Mouse (Mus musculus) intestine, embryonic 16.5 days (tissue): ENCODE results near the gene Kdm2b. TPM values are rescaled to one million over a fixed set of nuclear protein-coding genes. Genes with fewer than 3 reads are reported as not detected.
"Not testable (repeated sequence)": the region's sequence is repeated elsewhere in the genome, so short reads cannot be mapped to it uniquely, and the experiment has no call there.

Experiments
- ATAC-seq: fragments of 200-750 bp; cut with Nextera tagmentation; 2 replicates; pipeline ENCODE4 v1.8.0; 2017; ENCODE audit warnings: moderate TSS enrichment, moderate library complexity
- H3K27ac ChIP-seq: fragments of 300-500 bp; sonication (generic); 2 replicates; pipeline ENCODE4 v1.5.1; 2014; ENCODE audit warnings: mild to moderate bottlenecking, low read length
- H3K27me3 ChIP-seq: fragments of 300-500 bp; sonication (generic); replicated peaks from 2 replicates; pipeline ENCODE4 v1.6.1; 2014; ENCODE audit warnings: low read length, control low read depth, mixed read lengths; ENCODE audit not compliant: control insufficient read depth, insufficient read depth
- H3K36me3 ChIP-seq: fragments of 300-500 bp; sonication (generic); 2 replicates; pipeline ENCODE4 v1.6.1; 2014; ENCODE audit warnings: low read length, control low read depth; ENCODE audit not compliant: control insufficient read depth, insufficient read depth
- H3K4me1 ChIP-seq: fragments of 300-500 bp; sonication (generic); 2 replicates; pipeline ENCODE4 v1.6.1; 2014; ENCODE audit warnings: low read length, control low read depth, mixed read lengths; ENCODE audit not compliant: control insufficient read depth, insufficient read depth
- H3K4me2 ChIP-seq: fragments of 300-500 bp; sonication (generic); 2 replicates; pipeline ENCODE4 v1.6.1; 2014; ENCODE audit warnings: low read depth, low read length, control low read depth
- H3K4me3 ChIP-seq: fragments of 300-500 bp; sonication (generic); 2 replicates; pipeline ENCODE4 v1.5.1; 2014; ENCODE audit warnings: mild to moderate bottlenecking, low read length
- H3K9ac ChIP-seq: fragments of 300-500 bp; sonication (generic); 2 replicates; pipeline ENCODE4 v1.6.1; 2014; ENCODE audit warnings: low read depth, low read length
- H3K9me3 ChIP-seq: fragments of 300-500 bp; sonication (generic); 2 replicates; pipeline ENCODE4 v1.6.1; 2016; ENCODE audit warnings: low read length, control low read depth; ENCODE audit not compliant: control insufficient read depth
- whole genome bisulfite sequencing: fragments of 180-500 bp; shearing (Covaris S2); extraction: QIAGEN DNeasy Blood & Tissue Kit; methylation state at CpG from one replicate; pipeline ENCODE4 v1.1.7; 2014; 5-methylcytosine and 5-hydroxymethylcytosine counted together
- polyA plus RNA-seq: library from polyadenylated mRNA; unstranded; fragments of >200 nt; fragmentation: Nextera tagmentation; extraction: Ambion mirVana; gene quantifications from 2 replicates; pipeline ENCODE4 v1.2.1, GENCODE M21; 2015

Gene Kdm2b
- polyA plus RNA-seq, 1 experiment from 2014 or later: 22.4 TPM

- H3K4me3 ChIP-seq: peak overlapping the region; percentile 76
- H3K4me1 ChIP-seq: peaks cover 22% of the 10 kb centered on the region
- no peaks in the 10 kb centered on the region for H3K36me3 ChIP-seq
- no peaks in the 10 kb centered on the region for H3K27me3 ChIP-seq
- H3K9ac ChIP-seq: peak overlapping the region; percentile 75
- ATAC-seq: peak; percentile 21; the same call in 1 of the 2 replicates
- peak overlapping the region; percentile 97 for H3K4me2 ChIP-seq
- H3K27ac ChIP-seq: 0 out of 2 replicates have a peak overlapping the region, but pooled peaks have one; percentile 64
- no peaks in the 10 kb centered on the region for H3K9me3 ChIP-seq
- 10% methylated on average over 39 of the region's 39 CpGs for WGBS
Measured at GRCm38 (mm10) chr5:122987211-122988020, 2.2 kb downstream of the Kdm2b start.

GRCm38 (mm10) chr5:122986091-122986493 is 3.5 kb downstream of the Kdm2b start:
- 60% methylated on average over 8 of the region's 8 CpGs for WGBS
- no peak overlapping the region for H3K4me2 ChIP-seq
- no peak overlapping the region for H3K27ac ChIP-seq
- H3K9me3 ChIP-seq: no peaks in the 10 kb centered on the region
- H3K36me3 ChIP-seq: no peaks in the 10 kb centered on the region
- H3K4me1 ChIP-seq: peaks cover 22% of the 10 kb centered on the region
- H3K27me3 ChIP-seq: no peaks in the 10 kb centered on the region
- no peak overlapping the region for H3K9ac ChIP-seq
- no peak overlapping the region for H3K4me3 ChIP-seq
- ATAC-seq: no peak

DNA sequence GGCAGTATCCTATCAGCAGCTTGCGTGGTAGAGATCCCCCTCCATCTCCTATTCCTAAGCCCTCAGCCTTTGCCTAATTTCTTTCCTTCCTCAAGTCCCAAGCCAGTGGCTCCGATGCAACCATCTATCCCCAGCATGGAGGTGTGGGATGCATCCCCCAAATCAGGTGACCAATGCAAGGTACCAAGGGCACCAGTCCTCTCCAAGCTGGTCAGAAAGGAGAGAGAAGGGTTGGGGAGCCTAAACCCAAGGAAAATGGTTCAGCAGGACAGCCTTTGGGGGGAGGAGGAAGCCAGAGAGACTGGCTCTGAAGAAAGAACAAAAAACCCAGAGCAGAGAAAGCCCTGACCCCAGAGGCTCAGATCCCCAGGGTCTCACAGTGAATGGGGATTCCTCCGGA is 4.3 kb downstream of the Kdm2b start:
- Histone ChIP-seq H3K9ac (no peak overlapping the region), H3K27ac (no peak overlapping the region), H3K4me3 (no peak overlapping the region)

GRCm38 (mm10) chr5:122984483-122984882 is 5.1 kb downstream of the Kdm2b start:
- ATAC-seq: no peak
- no peaks in the 10 kb centered on the region for H3K9me3 ChIP-seq

More for the DNA sequence above, 4.3 kb downstream of the Kdm2b start:
- WGBS: 87% methylated on average over 3 of the region's 3 CpGs
- peaks cover 16% of the 10 kb centered on the region for H3K4me1 ChIP-seq
- no peaks in the 10 kb centered on the region; the same call in 1 of the 2 replicates for H3K36me3 ChIP-seq
- no peak for ATAC-seq
- H3K27me3 ChIP-seq: no peaks in the 10 kb centered on the region
- no peak overlapping the region for H3K4me2 ChIP-seq
- H3K9me3 ChIP-seq: no peaks in the 10 kb centered on the region

DNA sequence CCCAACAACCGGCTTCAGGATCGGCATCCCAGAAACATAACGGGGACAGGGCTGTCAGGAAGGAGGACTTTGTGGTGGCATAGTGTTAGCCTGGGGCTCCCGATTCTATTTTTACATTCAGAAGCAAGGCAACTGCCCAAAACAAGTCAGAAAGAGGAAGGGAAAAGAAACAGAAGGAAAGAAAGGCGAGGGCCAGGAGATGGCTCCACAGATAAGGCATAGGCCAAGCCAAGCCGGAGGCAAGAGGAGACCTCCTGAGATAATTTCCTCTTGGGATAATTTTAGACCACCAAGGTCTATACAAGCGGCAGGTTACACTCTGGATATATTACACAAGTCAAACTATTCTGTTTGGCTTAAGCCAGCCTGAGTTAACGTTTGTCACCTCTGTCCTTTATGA is 10.7 kb downstream of the Kdm2b start:
- Histone ChIP-seq H3K27me3 (no peaks in the 10 kb centered on the region), H3K4me1 (no peaks in the 10 kb centered on the region), H3K9ac (no peak overlapping the region), H3K9me3 (no peaks in the 10 kb centered on the region), H3K4me3 (no peak overlapping the region), H3K27ac (no peak overlapping the region), H3K36me3 (no peaks in the 10 kb centered on the region; the same call in 1 of the 2 replicates), H3K4me2 (no peak overlapping the region)
- ATAC-seq: no peak
- 75% methylated on average over 8 of the region's 8 CpGs for WGBS

More at GRCm38 (mm10) chr5:122984483-122984882, 5.1 kb downstream of the Kdm2b start:
- no peaks in the 10 kb centered on the region; the same call in 1 of the 2 replicates for H3K36me3 ChIP-seq
- no peak overlapping the region for H3K27ac ChIP-seq
- no peak overlapping the region for H3K9ac ChIP-seq
- H3K27me3 ChIP-seq: no peaks in the 10 kb centered on the region
- peaks cover 11% of the 10 kb centered on the region for H3K4me1 ChIP-seq
- no peak overlapping the region for H3K4me3 ChIP-seq
- WGBS: 91% methylated on average over 5 of the region's 5 CpGs
- no peak overlapping the region for H3K4me2 ChIP-seq

GRCm38 (mm10) chr5:122974701-122975100 is 14.9 kb downstream of the Kdm2b start:
- not testable (repeated sequence) for H3K36me3 ChIP-seq, ATAC-seq, H3K27ac ChIP-seq, H3K9me3 ChIP-seq, H3K4me1 ChIP-seq, H3K4me3 ChIP-seq, H3K27me3 ChIP-seq, H3K4me2 ChIP-seq, H3K9ac ChIP-seq
- WGBS: 94% methylated on average over 4 of the region's 4 CpGs

- Histone ChIP-seq H3K27ac (no peak overlapping the region), H3K27me3 (no peaks in the 10 kb centered on the region), H3K9me3 (no peaks in the 10 kb centered on the region), H3K4me2 (no peak overlapping the region), H3K4me1 (no peaks in the 10 kb centered on the region), H3K9ac (no peak overlapping the region), H3K36me3 (no peaks in the 10 kb centered on the region), H3K4me3 (no peak overlapping the region)
- no peak for ATAC-seq
- WGBS: 80% methylated on average over 9 of the region's 9 CpGs
Measured at GRCm38 (mm10) chr5:122972116-122972515, 17.5 kb downstream of the Kdm2b start.

DNA sequence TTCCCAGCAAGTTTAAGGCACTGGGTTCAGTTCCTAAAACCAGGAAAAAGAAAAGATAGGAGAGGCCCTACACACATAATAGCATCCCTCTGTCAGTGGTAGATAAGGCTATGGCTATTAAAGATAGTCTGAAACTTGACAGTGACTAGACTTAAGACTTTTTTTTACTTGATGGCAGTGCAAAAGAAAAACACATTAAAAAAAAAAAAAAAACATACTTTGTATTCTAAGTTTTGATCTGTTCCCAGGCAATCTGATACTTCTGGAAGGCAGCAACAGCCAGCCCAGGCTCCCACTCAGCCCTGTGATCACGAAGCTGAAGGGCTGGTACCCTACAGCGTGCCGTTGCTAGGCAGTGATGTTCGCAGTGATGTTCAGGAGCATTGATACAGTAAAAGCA is 18.2 kb downstream of the Kdm2b start:
- Histone ChIP-seq H3K27ac (no peak overlapping the region), H3K36me3 (no peaks in the 10 kb centered on the region), H3K4me3 (no peak overlapping the region), H3K9ac (no peak overlapping the region), H3K9me3 (no peaks in the 10 kb centered on the region), H3K27me3 (no peaks in the 10 kb centered on the region), H3K4me2 (no peak overlapping the region), H3K4me1 (no peaks in the 10 kb centered on the region)
- no peak for ATAC-seq
- 91% methylated on average over 4 of the region's 4 CpGs for WGBS

GRCm38 (mm10) chr5:122970056-122970455 is 19.6 kb downstream of the Kdm2b start:
- Histone ChIP-seq H3K4me2 (no peak overlapping the region), H3K9me3 (no peaks in the 10 kb centered on the region), H3K9ac (no peak overlapping the region), H3K27ac (no peak overlapping the region), H3K36me3 (no peaks in the 10 kb centered on the region), H3K4me3 (no peak overlapping the region), H3K27me3 (no peaks in the 10 kb centered on the region), H3K4me1 (no peaks in the 10 kb centered on the region)
- WGBS: 77% methylated on average over 5 of the region's 5 CpGs
- ATAC-seq: no peak
